Mouse (Mus musculus) midbrain, embryonic 11.5 days (tissue): ENCODE data around the gene Cald1. TPM values are rescaled to one million over a fixed set of nuclear protein-coding genes. Genes with fewer than 3 reads are reported as not detected.

Experiments used
- ATAC-seq: fragments of 200-750 bp; cut with Nextera tagmentation; 2 replicates; pipeline ENCODE4 v1.8.0; 2017; ENCODE audit warnings: moderate TSS enrichment, moderate library complexity; ENCODE audit not compliant: low FRiP score
- DNase-seq: peaks from one replicate; pipeline ENCODE4 v3.0.0; 2015; ENCODE audit warnings: low spot score; ENCODE audit errors: missing footprints
- H3K27ac ChIP-seq: fragments of 300-500 bp; sonication (generic); 2 replicates; pipeline ENCODE4 v1.5.1; 2014; ENCODE audit warnings: low read depth, low read length
- H3K27me3 ChIP-seq: fragments of 300-500 bp; sonication (generic); 2 replicates; pipeline ENCODE4 v1.6.1; 2014; ENCODE audit warnings: mild to moderate bottlenecking, low read length, moderate library complexity, mixed read lengths; ENCODE audit not compliant: control insufficient read depth, insufficient read depth
- H3K36me3 ChIP-seq: fragments of 300-500 bp; sonication (generic); 2 replicates; pipeline ENCODE4 v1.6.1; 2014; ENCODE audit warnings: mild to moderate bottlenecking, low read length, moderate library complexity, mixed read lengths; ENCODE audit not compliant: control insufficient read depth, insufficient read depth
- H3K4me1 ChIP-seq: fragments of 300-500 bp; sonication (generic); 2 replicates; pipeline ENCODE4 v1.6.1; 2014; ENCODE audit warnings: low read length; ENCODE audit not compliant: control insufficient read depth, insufficient read depth
- H3K4me2 ChIP-seq: fragments of 300-500 bp; sonication (generic); 2 replicates; pipeline ENCODE4 v1.6.1; 2014; ENCODE audit warnings: mild to moderate bottlenecking, moderate library complexity
- H3K4me3 ChIP-seq: fragments of 300-500 bp; sonication (generic); 2 replicates; pipeline ENCODE4 v1.5.1; 2014; ENCODE audit warnings: low read depth, low read length
- H3K9ac ChIP-seq: fragments of 300-500 bp; sonication (generic); 2 replicates; pipeline ENCODE4 v1.6.1; 2014; ENCODE audit warnings: low read length
- H3K9me3 ChIP-seq: fragments of 300-500 bp; sonication (generic); 2 replicates; pipeline ENCODE4 v1.6.1; 2016; ENCODE audit warnings: low read length; ENCODE audit not compliant: control insufficient read depth
- WGBS: fragments of 180-500 bp; shearing (Covaris S2); extraction: QIAGEN DNeasy Blood & Tissue Kit; methylation state at CpG from one replicate; pipeline ENCODE4 v1.1.7; 2014; 5-methylcytosine and 5-hydroxymethylcytosine counted together
- polyA plus RNA-seq: library from polyadenylated mRNA; unstranded; fragments of >200 nt; fragmentation: Nextera tagmentation; extraction: Ambion mirVana; gene quantifications from 2 replicates; pipeline ENCODE4 v1.2.1, GENCODE M21; 2014

Cald1 gene
- polyA plus RNA-seq, 1 experiment from 2014 or later = 134 TPM

DNA sequence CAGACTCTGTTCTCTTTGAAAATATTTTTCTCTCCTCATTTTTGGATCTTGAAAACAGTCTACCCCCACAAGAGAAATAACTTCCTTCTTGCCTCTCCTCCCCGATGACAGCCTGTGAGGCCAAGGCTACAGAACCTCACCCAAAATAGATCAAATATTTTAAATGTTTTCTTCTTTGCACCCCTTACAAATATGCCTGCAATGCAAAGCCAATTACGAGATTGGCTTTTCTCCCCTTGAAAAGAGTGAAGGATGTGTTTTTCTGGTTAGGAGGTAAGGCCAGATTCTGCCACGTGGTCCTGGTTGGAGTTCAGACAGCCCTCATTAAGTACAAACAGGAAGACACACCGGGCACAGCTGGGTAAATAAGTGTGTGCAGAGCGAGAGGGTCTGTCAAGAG lies 14.9 kb upstream of the Cald1 start:
- no peaks in the 10 kb centered on the region for H3K9me3 ChIP-seq
- H3K27ac ChIP-seq = no peak overlapping the region
- DNase-seq = no peak
- H3K36me3 ChIP-seq = no peaks in the 10 kb centered on the region
- H3K4me1 ChIP-seq = no peaks in the 10 kb centered on the region
- no peak overlapping the region for H3K4me2 ChIP-seq
- 69% methylated on average over 5 of the region's 5 CpGs for WGBS
- no peak overlapping the region for H3K9ac ChIP-seq
- H3K4me3 ChIP-seq = no peak overlapping the region
- no peaks in the 10 kb centered on the region for H3K27me3 ChIP-seq
- no peak for ATAC-seq

DNA sequence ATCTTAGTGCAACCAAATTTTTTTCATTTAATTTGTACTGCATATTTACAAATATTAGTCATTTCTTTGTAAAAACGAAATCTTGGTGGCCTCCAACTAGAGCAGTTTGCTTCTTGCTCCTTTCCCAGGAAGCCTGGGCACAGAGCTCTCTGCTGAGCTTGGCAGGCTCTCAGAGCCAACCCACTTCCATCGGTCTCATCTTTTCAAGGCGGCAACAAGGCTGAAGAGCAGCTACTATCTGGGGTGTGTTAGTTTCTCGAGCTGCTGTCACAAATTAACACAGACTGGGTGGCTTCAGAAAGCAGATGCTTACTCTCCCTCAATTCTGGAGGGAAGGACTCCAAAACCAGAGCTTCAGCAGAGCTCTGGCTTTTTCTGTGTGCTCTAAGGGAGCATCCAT lies 10.2 kb upstream of the Cald1 start:
- Histone ChIP-seq H3K4me1 (no peaks in the 10 kb centered on the region), H3K36me3 (no peaks in the 10 kb centered on the region), H3K27ac (no peak overlapping the region), H3K9me3 (no peaks in the 10 kb centered on the region), H3K27me3 (no peaks in the 10 kb centered on the region), H3K4me2 (no peak overlapping the region), H3K4me3 (no peak overlapping the region), H3K9ac (no peak overlapping the region)
- no peak for DNase-seq
- WGBS = 83% methylated on average over 4 of the region's 4 CpGs
- ATAC-seq = no peak

DNA sequence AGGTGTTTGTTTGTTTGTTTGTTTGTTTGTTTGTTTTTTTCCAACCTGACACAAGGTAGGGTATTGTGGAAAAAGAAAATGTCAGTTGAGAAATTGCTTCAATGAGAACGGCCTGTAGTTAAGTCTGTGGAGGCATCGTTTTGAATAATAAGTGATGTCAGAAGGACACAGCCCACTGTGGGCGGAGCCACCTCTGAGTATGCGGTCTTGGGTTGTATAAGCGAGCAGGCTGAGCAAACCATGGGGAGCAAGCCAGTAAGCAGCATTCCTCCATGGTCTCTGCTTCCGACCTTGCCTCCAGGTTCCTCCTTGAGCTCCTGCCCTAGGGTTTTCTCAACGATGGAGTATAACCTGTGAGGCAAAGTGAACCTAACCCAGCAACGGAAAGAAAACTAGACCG lies 7.6 kb upstream of the Cald1 start:
- DNase-seq (no peak), ATAC-seq (no peak)
- no peaks in the 10 kb centered on the region for H3K4me1 ChIP-seq
- WGBS = 92% methylated on average over 9 of the region's 9 CpGs
- H3K27ac ChIP-seq = no peak overlapping the region
- H3K4me2 ChIP-seq = no peak overlapping the region
- H3K27me3 ChIP-seq = no peaks in the 10 kb centered on the region
- no peak overlapping the region for H3K4me3 ChIP-seq
- no peaks in the 10 kb centered on the region for H3K9me3 ChIP-seq
- H3K36me3 ChIP-seq = no peaks in the 10 kb centered on the region
- no peak overlapping the region for H3K9ac ChIP-seq

DNA sequence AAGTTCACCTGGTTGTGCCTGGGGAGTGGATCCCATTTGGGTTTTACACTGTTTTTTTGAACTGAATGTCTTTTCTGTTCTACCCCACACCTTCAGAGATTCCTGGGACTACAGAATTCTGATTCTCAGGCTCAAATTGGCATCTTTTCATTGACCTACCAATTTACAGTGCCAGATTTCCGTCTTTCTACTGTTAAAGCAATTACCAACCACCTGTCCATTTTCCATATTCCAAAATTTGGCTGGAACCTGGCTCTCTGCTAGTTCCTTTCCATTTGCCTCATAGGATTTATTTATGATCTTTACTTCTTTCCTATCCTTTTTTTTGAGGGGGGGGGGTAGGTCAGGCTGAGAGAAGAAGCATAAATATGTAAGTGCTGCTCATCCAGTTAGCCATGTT lies 4.9 kb upstream of the Cald1 start:
- H3K27me3 ChIP-seq = no peaks in the 10 kb centered on the region
- H3K4me3 ChIP-seq = no peak overlapping the region
- H3K36me3 ChIP-seq = no peaks in the 10 kb centered on the region
- no peak overlapping the region for H3K27ac ChIP-seq
- WGBS = 93% methylated on average over 1 of the region's 1 CpGs
- no peaks in the 10 kb centered on the region; the same call in 1 of the 2 replicates for H3K4me1 ChIP-seq
- H3K9ac ChIP-seq = no peak overlapping the region
- no peak for DNase-seq
- H3K4me2 ChIP-seq = no peak overlapping the region
- H3K9me3 ChIP-seq = no peaks in the 10 kb centered on the region
- ATAC-seq = no peak

DNA sequence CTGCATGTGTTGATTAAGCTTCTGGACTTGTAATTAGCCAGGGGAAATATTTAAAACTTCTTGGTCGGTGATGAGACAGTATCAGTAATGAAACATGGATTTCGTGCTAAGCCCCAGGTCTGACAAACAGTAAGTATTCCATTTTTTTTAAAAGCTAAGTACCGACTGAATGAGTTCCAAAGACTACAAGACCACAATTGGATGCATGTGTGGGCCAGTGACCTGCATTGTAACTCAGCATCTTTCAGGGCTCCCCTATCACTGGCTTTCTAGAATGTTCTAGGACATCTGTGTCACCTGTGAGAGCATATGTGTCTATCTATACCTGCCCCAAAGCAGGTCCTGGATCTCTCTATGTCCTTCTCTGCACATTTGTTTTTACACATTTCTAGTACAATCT lies 984 bp upstream of the Cald1 start:
- no peak overlapping the region for H3K4me2 ChIP-seq
- H3K4me3 ChIP-seq = no peak overlapping the region
- no peak overlapping the region for H3K27ac ChIP-seq
- H3K4me1 ChIP-seq = peaks cover 3% of the 10 kb centered on the region; the same call in 1 of the 2 replicates
- H3K27me3 ChIP-seq = no peaks in the 10 kb centered on the region
- no peaks in the 10 kb centered on the region for H3K36me3 ChIP-seq
- no peak overlapping the region for H3K9ac ChIP-seq
- WGBS = 77% methylated on average over 3 of the region's 3 CpGs
- ATAC-seq (no peak), DNase-seq (no peak)
- H3K9me3 ChIP-seq = no peaks in the 10 kb centered on the region

DNA sequence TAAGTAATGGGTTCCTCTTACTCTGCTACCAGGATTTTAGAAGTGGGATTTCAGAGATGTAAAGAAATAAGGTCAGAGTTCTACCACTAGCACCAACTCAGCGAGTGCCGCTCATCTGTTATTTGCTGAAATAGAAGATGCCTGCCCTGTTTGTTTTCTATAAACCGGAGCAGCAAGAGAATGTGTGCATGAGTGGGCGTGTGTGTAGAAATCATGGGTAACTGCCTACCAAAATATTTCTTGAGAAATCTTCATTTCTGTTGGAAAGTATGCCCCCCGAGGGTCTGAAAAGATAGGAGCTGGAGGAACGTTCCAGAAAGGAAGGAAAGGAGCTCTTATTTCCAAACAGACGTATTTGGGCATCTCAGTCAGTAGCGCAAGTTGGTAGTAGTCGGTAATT lies 871 bp downstream of the Cald1 start:
- H3K4me1 ChIP-seq = peaks cover 3% of the 10 kb centered on the region; the same call in 1 of the 2 replicates
- no peaks in the 10 kb centered on the region for H3K36me3 ChIP-seq
- no peak for ATAC-seq
- no peak overlapping the region for H3K4me2 ChIP-seq
- no peak for DNase-seq
- H3K9ac ChIP-seq = no peak overlapping the region
- no peak overlapping the region for H3K4me3 ChIP-seq
- no peaks in the 10 kb centered on the region for H3K27me3 ChIP-seq
- 60% methylated on average over 9 of the region's 9 CpGs for WGBS
- H3K9me3 ChIP-seq = no peaks in the 10 kb centered on the region
- no peak overlapping the region for H3K27ac ChIP-seq

DNA sequence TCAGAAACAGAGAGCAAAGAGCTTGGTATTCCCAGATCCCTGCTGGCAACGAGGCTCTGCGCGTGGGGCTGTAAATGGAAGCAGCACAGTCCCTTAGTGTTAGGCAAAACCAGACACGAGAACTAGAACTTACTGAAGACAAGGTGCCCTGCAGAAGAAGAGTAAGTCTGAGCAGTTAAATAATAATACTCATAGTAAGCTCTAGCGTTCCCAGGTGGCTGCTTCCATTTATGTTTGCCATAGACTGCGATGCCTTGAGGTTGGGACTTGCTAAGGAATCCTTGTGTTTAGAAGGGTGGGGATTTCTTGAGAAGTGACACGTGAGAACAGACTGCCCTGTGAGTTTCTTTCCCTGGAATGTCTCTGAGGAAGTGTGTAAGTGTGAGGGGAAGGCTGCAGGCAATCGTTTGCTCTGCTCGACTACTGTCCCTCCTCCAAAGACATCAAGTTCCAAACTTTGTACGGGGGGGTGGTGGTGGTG lies 1.4 kb downstream of the Cald1 start:
- H3K9ac ChIP-seq = no peak overlapping the region
- ATAC-seq (no peak), DNase-seq (no peak)
- WGBS = 67% methylated on average over 10 of the region's 10 CpGs
- no peak overlapping the region for H3K4me2 ChIP-seq
- H3K9me3 ChIP-seq = no peaks in the 10 kb centered on the region
- H3K27ac ChIP-seq = no peak overlapping the region
- H3K36me3 ChIP-seq = no peaks in the 10 kb centered on the region
- H3K4me3 ChIP-seq = no peak overlapping the region
- H3K4me1 ChIP-seq = peaks cover 3% of the 10 kb centered on the region; the same call in 1 of the 2 replicates
- H3K27me3 ChIP-seq = no peaks in the 10 kb centered on the region

DNA sequence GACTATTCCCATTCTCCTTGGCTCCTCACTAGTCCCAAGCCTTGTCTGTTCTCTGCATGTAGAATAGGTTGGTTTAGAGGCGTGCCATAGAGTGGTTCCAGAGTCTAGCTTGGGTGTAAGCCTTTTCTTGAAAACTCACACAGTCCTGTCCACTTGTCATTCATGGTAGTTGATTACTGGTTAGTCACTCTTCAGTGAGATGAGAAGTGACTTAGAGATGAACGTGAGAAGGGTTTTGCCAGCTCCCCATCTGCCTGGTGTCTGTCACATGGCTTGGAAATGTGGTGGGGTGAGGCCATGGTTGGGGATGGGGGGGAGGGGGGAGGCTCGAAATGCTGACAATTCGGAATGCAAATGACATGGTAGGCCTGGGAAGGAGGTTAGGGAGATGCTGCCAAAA lies 2.5 kb downstream of the Cald1 start:
- H3K4me3 ChIP-seq = no peak overlapping the region
- H3K9me3 ChIP-seq = no peaks in the 10 kb centered on the region
- no peak overlapping the region for H3K27ac ChIP-seq
- H3K27me3 ChIP-seq = no peaks in the 10 kb centered on the region
- no peaks in the 10 kb centered on the region for H3K36me3 ChIP-seq
- no peak overlapping the region for H3K9ac ChIP-seq
- no peak overlapping the region for H3K4me2 ChIP-seq
- H3K4me1 ChIP-seq = peaks cover 3% of the 10 kb centered on the region; the same call in 1 of the 2 replicates
- no peak for ATAC-seq
- DNase-seq = no peak
- WGBS = 86% methylated on average over 4 of the region's 4 CpGs

DNA sequence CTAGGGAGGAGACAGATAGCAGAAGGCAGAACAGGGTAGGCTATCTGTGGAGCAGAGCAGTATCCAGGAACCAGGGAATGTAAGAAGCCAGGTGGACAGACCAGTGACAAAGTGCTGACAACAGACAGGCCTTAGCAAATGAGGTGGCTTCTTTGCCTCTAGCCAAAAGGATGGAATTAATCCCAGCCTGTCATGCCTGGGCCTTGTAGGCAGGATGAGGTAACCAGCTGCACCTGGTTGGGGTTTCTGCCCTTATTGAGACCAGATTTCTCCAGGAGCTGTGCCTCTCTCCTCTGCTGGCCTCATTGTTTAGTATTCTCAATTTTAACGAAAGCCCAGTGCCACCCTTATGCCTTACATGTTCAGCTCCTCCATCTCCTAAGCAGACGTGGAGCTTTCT lies 3.8 kb downstream of the Cald1 start:
- ATAC-seq (no peak), DNase-seq (no peak)
- no peaks in the 10 kb centered on the region for H3K9me3 ChIP-seq
- 70% methylated on average over 2 of the region's 2 CpGs for WGBS
- no peak overlapping the region for H3K4me3 ChIP-seq
- H3K9ac ChIP-seq = no peak overlapping the region
- H3K27me3 ChIP-seq = no peaks in the 10 kb centered on the region
- H3K36me3 ChIP-seq = no peaks in the 10 kb centered on the region
- H3K4me2 ChIP-seq = no peak overlapping the region
- no peak overlapping the region for H3K27ac ChIP-seq
- peaks cover 3% of the 10 kb centered on the region; the same call in 1 of the 2 replicates for H3K4me1 ChIP-seq

DNA sequence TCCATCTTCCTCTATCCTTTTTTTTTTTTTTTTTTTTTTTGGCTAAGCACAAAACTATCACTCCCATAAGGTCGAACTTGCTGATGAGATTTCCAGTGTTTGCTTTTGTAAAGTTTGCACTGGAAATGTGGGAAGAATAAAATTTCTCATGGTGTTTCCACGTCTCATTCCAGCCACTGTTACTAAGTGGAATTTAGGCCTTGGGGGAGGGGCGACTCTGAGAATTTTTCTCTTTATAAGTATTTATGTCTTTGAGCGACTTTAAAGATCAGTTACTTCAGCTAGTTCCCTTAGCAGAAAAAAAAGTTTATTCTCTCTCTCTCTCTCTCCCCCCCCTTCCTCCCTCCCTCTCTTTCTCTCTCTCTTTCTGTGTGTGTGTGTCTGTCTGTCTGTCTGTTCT lies 8.1 kb downstream of the Cald1 start:
- DNase-seq (no peak), ATAC-seq (no peak)
- H3K36me3 ChIP-seq = no peaks in the 10 kb centered on the region
- 75% methylated on average over 4 of the region's 4 CpGs for WGBS
- H3K4me3 ChIP-seq = no peak overlapping the region
- no peaks in the 10 kb centered on the region; the same call in 1 of the 2 replicates for H3K4me1 ChIP-seq
- H3K4me2 ChIP-seq = no peak overlapping the region
- H3K27ac ChIP-seq = no peak overlapping the region
- no peak overlapping the region for H3K9ac ChIP-seq
- no peaks in the 10 kb centered on the region for H3K27me3 ChIP-seq
- no peaks in the 10 kb centered on the region for H3K9me3 ChIP-seq
